Mouse (Mus musculus): ENCODE measurements around the gene Spg7. TPM values are rescaled to one million over a fixed set of nuclear protein-coding genes. Genes with fewer than 3 reads are reported as not detected.
"Not testable (repeated sequence)": the region's sequence is repeated elsewhere in the genome, so short reads cannot be mapped to it uniquely, and the experiment has no call there.

Spg7 gene
- total RNA-seq, 2 experiments from 2014 or later: 64.3 to 68.6 TPM

GRCm38 (mm10) chr8:123040110-123040650, 22.6 kb upstream of the Spg7 start:
- no peak for DNase-seq (ENCODE audit: low spot score in 2 of 2)
- intact Hi-C loops (cut with DNase I): no loop called here

GRCm38 (mm10) chr8:123041008-123041773, 21.6 kb upstream of the Spg7 start:
- intact Hi-C loops (cut with DNase I): no loop called here
- DNase-seq (ENCODE audit: low spot score in 2 of 2): peak; percentile 47 to 50

GRCm38 (mm10) chr8:123041774-123042105, 21.0 kb upstream of the Spg7 start:
- peak in 1 of 2 experiments; percentile 45 for DNase-seq (ENCODE audit: low spot score in 2 of 2)
- intact Hi-C loops (cut with DNase I): loop anchor here (1.0 to 2.0 kb wide), 3 partner anchors 24 to 135 kb away; partner anchors contain the start of gene Rpl13

DNA sequence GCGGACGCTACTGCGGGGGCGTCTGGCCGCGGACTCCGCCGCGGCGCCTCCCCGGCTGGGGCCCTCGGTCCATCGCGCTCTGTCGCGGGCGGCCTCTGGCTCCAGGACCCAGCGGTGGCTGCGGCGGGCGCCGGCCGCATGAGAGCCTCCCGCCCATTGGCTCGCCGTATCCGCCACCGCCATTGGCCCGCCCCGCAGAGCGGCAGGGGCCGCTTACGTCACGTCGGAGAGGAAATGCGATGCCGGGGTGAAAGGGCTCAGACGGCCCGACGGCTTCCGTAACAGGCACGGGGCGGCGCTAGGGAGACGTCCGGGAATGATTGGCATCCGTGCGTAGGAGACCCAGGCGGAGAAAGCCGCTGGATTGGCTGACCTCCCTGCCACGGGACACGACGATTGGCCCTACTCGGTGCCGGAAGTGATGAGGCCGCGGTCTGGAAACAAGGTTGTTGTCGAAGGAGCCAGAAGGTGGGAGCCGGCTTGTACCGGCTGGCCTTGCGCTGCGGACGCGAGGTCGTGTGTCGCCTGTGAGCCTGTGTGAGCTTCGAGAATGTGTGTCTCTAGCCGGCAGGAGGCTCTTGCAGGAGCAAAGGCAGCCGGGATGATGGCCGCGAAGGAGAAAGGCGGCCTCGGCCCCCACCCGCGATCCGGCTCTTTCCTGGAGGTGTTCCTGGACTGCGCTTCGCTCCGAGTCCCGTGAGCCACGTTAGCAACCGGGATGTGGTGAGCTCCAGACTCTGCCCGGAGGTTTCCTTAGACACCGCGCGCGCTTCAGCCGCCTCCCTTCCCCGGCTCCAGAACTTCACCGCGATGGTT, 20.4 kb upstream of the Spg7 start, which contains the start of gene Ankrd11:
Ankrd11 (minus strand) TSS at position 120 of the 816 bp plus-strand sequence.
- intact Hi-C loops (cut with DNase I): loop anchor here (1.0 to 2.0 kb wide), 3 partner anchors 23 to 136 kb away; partner anchors contain the start of gene Rpl13
- peak; percentile 100 for DNase-seq (ENCODE audit: low spot score in 2 of 2)

DNA sequence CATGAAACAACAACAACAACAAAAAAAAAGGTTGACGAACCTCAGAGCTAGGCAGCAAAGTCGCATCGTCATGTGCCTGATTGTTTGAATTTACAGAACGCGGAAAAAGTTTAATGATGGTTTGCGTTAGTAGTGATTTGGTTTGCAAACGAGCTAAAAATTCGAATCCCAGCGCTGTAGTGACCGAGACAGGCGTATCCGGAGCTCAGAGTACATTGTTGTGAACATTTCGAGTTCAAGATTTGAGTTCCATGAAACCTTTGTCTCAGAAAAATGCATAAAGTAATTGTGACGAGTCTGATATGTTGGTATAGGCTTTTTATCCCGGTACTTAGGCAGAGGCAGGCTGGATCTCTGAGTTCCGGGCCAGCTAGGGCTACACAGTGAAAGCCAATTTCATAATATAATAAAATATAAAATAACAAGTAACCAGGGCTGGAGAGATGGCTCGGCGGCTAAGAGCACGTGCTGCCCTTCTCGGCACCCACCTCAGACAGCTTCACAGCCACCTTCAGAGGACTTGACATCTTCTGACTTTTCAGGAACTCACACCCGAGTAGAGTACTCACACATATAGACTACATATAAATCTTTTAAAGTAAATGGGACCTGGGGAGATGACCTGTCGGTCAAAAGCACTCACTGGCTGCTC, 19.6 kb upstream of the Spg7 start:
- DNase-seq (ENCODE audit: low spot score in 2 of 2): no peak
- intact Hi-C loops (cut with DNase I): loop anchor here (1.0 to 2.0 kb wide), 3 partner anchors 22 to 137 kb away; partner anchors contain the start of gene Rpl13

DNA sequence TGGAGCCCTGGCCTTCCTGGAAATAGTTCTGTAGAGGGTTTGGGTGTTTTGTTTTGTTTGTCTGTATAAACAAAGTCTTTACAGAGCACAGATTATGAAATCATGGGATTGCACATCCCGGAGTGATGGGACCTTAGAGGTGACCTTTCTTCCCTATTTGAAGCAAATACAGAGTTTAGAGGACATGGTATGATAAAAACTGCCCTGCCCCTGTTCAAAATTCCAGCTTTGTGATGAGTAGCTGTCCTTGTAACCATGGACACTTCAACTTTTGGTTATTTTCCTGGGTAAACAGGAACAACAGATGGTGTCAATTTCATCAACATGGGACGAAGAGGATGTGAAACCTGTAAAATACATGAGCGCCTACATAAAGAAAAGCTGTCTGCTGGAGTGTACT, 18.8 kb upstream of the Spg7 start:
- intact Hi-C loops (cut with DNase I): loop anchor here (2.0 kb wide), 1 partner anchor 59 kb away; the partner anchor contains the start of gene Rpl13

DNA sequence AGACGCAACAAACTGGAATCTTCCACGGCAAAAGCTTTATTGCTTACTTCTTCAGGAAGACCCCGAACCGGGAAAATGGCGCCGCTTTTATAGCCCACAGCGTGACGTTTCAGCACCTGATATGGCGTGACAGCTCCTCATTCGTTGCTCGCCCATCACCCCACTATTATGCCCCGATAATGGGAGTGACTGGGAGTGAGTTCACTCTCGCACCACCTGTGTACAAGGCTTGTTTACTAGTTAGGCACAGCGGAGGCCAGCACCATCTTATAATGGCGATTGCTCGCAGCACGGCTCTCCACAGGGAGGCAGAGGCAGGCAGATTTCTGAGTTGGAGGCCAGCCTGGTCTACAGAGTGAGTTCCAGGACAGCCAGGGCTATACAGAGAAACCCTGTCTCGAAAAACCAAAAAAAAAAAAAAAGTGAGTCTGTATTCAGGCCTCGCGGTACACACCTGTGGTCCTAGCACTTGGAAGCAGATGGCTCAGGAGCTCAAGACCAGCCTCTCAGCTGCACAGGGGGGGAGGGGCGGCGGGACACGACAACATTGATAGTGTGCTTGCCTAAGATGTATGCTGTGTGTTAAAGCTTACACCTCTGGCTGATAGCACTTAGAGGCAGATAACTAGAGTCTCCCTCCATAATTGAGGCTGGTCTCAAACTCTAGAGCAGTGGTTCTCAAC, 17.9 kb upstream of the Spg7 start:
- intact Hi-C loops (cut with DNase I); DNase-seq (ENCODE audit: low spot score in 2 of 2): not testable (repeated sequence)

More for the DNA sequence above, 18.8 kb upstream of the Spg7 start:
- no peak for DNase-seq (ENCODE audit: low spot score in 2 of 2)

GRCm38 (mm10) chr8:123046706-123047105, 16.0 kb upstream of the Spg7 start:
- DNase-seq (ENCODE audit: low spot score in 2 of 2): no peak
- intact Hi-C loops (cut with DNase I): no loop called here

- no peak for DNase-seq (ENCODE audit: low spot score in 2 of 2)
- intact Hi-C loops (cut with DNase I): no loop called here
Observed at GRCm38 (mm10) chr8:123047827-123048226, 14.9 kb upstream of the Spg7 start.

GRCm38 (mm10) chr8:123048402-123048801, 14.3 kb upstream of the Spg7 start:
- no peak for DNase-seq (ENCODE audit: low spot score in 2 of 2)
- intact Hi-C loops (cut with DNase I): no loop called here

DNA sequence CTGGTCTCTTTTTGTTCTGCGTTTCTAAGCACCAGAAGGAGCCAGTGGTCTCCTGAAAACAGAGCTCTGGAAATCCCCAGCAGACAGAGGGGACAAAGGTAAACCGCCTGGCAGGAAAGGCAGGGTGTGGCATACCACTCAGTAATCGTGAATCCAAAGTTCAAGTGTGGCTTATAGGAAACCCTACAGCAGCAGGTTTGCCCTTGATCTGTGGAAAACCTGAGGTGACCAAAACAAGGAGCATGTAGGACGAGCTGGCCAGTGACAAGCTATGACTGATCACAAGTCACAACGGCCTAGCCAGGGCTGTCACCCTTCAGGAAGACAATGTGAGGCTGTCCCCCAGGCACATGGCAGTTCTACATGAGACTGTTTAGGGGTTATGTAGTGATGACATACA, 11.3 kb upstream of the Spg7 start:
- DNase-seq (ENCODE audit: low spot score in 2 of 2): no peak
- intact Hi-C loops (cut with DNase I): no loop called here

- no peak for DNase-seq (ENCODE audit: low spot score in 2 of 2)
- intact Hi-C loops (cut with DNase I): loop anchor here (2.0 to 10.0 kb wide), 2 partner anchors 39 to 449 kb away; partner anchors contain the start of genes Galns, Rpl13 and Trappc2l
Observed at GRCm38 (mm10) chr8:123064072-123064471, 1.3 kb downstream of the Spg7 start.

DNA sequence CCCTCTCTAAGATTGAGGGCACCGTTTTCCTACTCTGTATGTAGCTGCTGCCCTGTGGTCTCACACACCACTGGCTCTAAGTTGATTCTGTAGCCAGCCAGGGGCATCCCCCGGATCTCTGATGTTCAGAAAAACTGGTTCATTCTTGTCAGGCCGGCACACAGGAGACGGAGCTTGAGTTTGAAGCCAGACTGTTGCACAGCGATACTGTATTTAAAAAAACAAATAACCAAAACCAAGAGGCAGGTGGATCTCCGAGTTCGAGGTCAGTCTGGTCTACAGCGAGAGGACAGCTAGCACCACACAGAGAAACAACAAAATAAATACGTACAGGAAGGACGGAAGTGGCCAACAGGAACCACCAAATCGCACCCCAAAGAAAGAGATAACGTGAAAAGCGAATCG, 2.1 kb downstream of the Spg7 start:
- intact Hi-C loops (cut with DNase I): loop anchor here (1.0 to 10.0 kb wide), 4 partner anchors 23 to 450 kb away; partner anchors contain the start of genes Ankrd11, Galns, Rpl13 and Trappc2l
- no peak for DNase-seq (ENCODE audit: low spot score in 2 of 2)

- intact Hi-C loops (cut with DNase I): loop anchor here (1.0 to 10.0 kb wide), 4 partner anchors 23 to 451 kb away; partner anchors contain the start of genes Ankrd11, Galns, Rpl13 and Trappc2l
- DNase-seq (ENCODE audit: low spot score in 2 of 2): peak; percentile 97
Observed at GRCm38 (mm10) chr8:123065214-123066100, 2.7 kb downstream of the Spg7 start.

- DNase-seq (ENCODE audit: low spot score in 2 of 2): no peak
- intact Hi-C loops (cut with DNase I): loop anchor here (10.0 kb wide), 1 partner anchor 451 kb away; the partner anchor contains the start of genes Galns and Trappc2l
Observed at GRCm38 (mm10) chr8:123066101-123066683, 3.5 kb downstream of the Spg7 start.

DNA sequence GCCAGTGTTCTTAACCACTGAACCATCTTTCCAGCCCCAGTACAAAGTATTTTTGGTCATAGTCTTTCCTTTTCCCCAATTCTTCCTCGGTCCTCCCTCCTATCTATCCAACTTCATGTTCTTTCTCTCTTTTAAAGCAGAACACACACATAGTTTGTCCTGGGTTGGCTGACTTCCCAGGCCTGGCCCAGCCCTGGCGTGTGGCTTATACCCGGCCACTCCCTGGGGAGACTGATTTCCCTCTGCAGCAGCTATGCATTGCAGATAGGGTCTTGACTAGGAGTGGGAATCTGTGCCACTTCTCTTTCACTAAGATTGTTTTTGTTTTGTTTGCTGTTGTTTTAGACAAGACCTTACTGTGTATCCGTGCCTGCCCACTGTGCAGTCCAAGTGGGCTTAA, 8.4 kb downstream of the Spg7 start:
- intact Hi-C loops (cut with DNase I): no loop called here
- DNase-seq (ENCODE audit: low spot score in 2 of 2): no peak

DNA sequence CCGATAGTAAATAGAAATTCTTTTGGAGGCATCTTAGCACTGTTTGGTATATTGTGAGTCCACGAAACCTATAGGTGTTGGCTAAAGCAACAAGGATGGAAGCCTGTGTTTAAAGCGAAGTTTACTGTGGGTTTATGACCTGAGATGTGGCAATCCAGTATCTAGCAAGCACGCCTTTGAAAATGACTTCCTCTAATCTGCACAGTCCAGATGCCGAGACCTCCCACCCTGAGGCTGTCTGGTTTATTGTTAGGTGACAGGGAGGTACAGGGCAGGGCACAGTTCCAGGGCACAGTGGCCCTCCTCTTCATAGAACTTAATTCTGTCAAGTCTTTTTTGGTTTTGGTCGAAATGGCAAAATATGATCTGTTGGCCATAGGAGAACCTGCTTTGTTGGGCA, 14.5 kb downstream of the Spg7 start:
- intact Hi-C loops (cut with DNase I): no loop called here
- DNase-seq (ENCODE audit: low spot score in 2 of 2): no peak

All from left cerebral cortex, postnatal 25 days (tissue).